Comparison of ENCODE assay signal across 25 mouse cellular contexts in genomic region chr17:23645894-23646293, GRCm38 (mm10). TPM values are rescaled to one million over a fixed set of nuclear protein-coding genes. Genes with fewer than 3 reads are reported as not detected.
A peak's percentile ranks its signal among the peaks of the same experiment; 100 is the strongest.
DNase-seq lines count a peak whose midpoint lies in the region; ATAC-seq lines count a peak whose summit lies in the region.
"Had no signal": no experiment of that assay in that cellular context is flagged by ENCODE, and none has a peak within 500 bp of the region (broad histone marks: within the 10 kb centered on the region; RNA-seq: fewer than 3 reads in every experiment).

No protein-coding gene starts in this region.

- ATAC-seq in embryonic facial prominence, embryonic 14.5 days (ENCODE audit: low read depth) = no peak
- no peak for ATAC-seq in hindbrain, embryonic 11.5 days (ENCODE audit: low FRiP score)
- ATAC-seq in hindbrain, embryonic 13.5 days (ENCODE audit: low FRiP score) = no peak
- no peak for ATAC-seq in midbrain, embryonic 11.5 days (ENCODE audit: low FRiP score)
- no peak for ATAC-seq in midbrain, embryonic 14.5 days (ENCODE audit: low FRiP score, low TSS enrichment)
- ATAC-seq: CD4-positive, CD25-positive, alpha-beta regulatory T cell, adult 4 months; forebrain, embryonic 14.5 days; forebrain, embryonic 16.5 days; Patski had no signal

- H3K4me2 ChIP-seq in embryonic facial prominence, embryonic 14.5 days (ENCODE audit: low read depth, low read length) = no peak overlapping the region
- H3K4me2 ChIP-seq in hindbrain, embryonic 11.5 days (replicated peaks; ENCODE audit: low read depth, low read length) = no peak overlapping the region
- no peak overlapping the region for H3K4me2 ChIP-seq in hindbrain, embryonic 13.5 days
- no peak overlapping the region for H3K4me2 ChIP-seq in midbrain, embryonic 11.5 days
- no peak overlapping the region for H3K4me2 ChIP-seq in midbrain, embryonic 14.5 days (ENCODE audit: low read length)

- 0 out of 2 replicates have a peak, but pooled peaks cover 5% of the 10 kb centered on the region for H3K9me3 ChIP-seq in embryonic facial prominence, embryonic 14.5 days (ENCODE audit: control insufficient read depth, low read length)
- no peaks in the 10 kb centered on the region for H3K9me3 ChIP-seq in embryonic facial prominence, embryonic 10.5 days
- H3K9me3 ChIP-seq in hindbrain, embryonic 11.5 days (ENCODE audit: control insufficient read depth, low read length) = no peaks in the 10 kb centered on the region
- H3K9me3 ChIP-seq in hindbrain, embryonic 13.5 days = no peaks in the 10 kb centered on the region
- no peaks in the 10 kb centered on the region for H3K9me3 ChIP-seq in midbrain, embryonic 11.5 days (ENCODE audit: control insufficient read depth, low read length)
- no peaks in the 10 kb centered on the region for H3K9me3 ChIP-seq in midbrain, embryonic 14.5 days (ENCODE audit: control insufficient read depth, low read length)
- H3K9me3 ChIP-seq: forebrain, embryonic 12.5 days; G1E had no signal

- DNase-seq in embryonic facial prominence, embryonic 14.5 days (ENCODE audit: low spot score) = peak; percentile 4
- DNase-seq in embryonic facial prominence, embryonic 10.5 days (ENCODE audit: low spot score) = no peak
- DNase-seq in hindbrain, embryonic 11.5 days (ENCODE audit: low spot score) = peak; percentile 17
- DNase-seq in midbrain, embryonic 11.5 days (ENCODE audit: low spot score, missing footprints) = peak; percentile 90
- DNase-seq in midbrain, embryonic 14.5 days = no peak
- DNase-seq: adrenal gland, adult 2 months; adrenal gland, postnatal 10 days; B cell, adult 2 months; cerebellum, adult 11 months; cerebellum, adult 18-20 months; cerebellum, adult 8-10 months; cerebellum, adult 9-11 months; cerebellum, postnatal 14 days; cerebellum, postnatal 36 days had no signal

- peaks cover 33% of the 10 kb centered on the region for H3K27me3 ChIP-seq in embryonic facial prominence, embryonic 14.5 days (replicated peaks; ENCODE audit: control insufficient read depth, insufficient read depth, low read length)
- peaks cover 43% of the 10 kb centered on the region for H3K27me3 ChIP-seq in embryonic facial prominence, embryonic 10.5 days (replicated peaks; ENCODE audit: low read depth, poor library complexity, severe bottlenecking)
- H3K27me3 ChIP-seq in hindbrain, embryonic 11.5 days (ENCODE audit: control insufficient read depth, insufficient read depth, low read length) = peaks cover 15% of the 10 kb centered on the region
- H3K27me3 ChIP-seq in hindbrain, embryonic 13.5 days = peaks cover 56% of the 10 kb centered on the region
- peaks cover 11% of the 10 kb centered on the region for H3K27me3 ChIP-seq in midbrain, embryonic 11.5 days (ENCODE audit: control insufficient read depth, insufficient read depth, low read length)
- H3K27me3 ChIP-seq in midbrain, embryonic 14.5 days (ENCODE audit: control insufficient read depth, insufficient read depth, low read length) = peaks cover 13% of the 10 kb centered on the region
- H3K27me3 ChIP-seq: Patski had no signal

- H3K9ac ChIP-seq in embryonic facial prominence, embryonic 14.5 days (ENCODE audit: low read depth, low read length) = no peak overlapping the region
- no peak overlapping the region for H3K9ac ChIP-seq in hindbrain, embryonic 11.5 days (ENCODE audit: low read depth, low read length)
- no peak overlapping the region for H3K9ac ChIP-seq in hindbrain, embryonic 13.5 days
- H3K9ac ChIP-seq in midbrain, embryonic 11.5 days (ENCODE audit: low read length) = no peak overlapping the region
- H3K9ac ChIP-seq in midbrain, embryonic 14.5 days (replicated peaks; ENCODE audit: low read length) = no peak overlapping the region
- H3K9ac ChIP-seq: embryonic facial prominence, embryonic 15.5 days had no signal

- 0 out of 2 replicates have a peak, but pooled peaks cover 3% of the 10 kb centered on the region for H3K4me1 ChIP-seq in embryonic facial prominence, embryonic 14.5 days (ENCODE audit: control insufficient read depth, insufficient read depth, low read length)
- peaks cover 11% of the 10 kb centered on the region for H3K4me1 ChIP-seq in embryonic facial prominence, embryonic 10.5 days
- peaks cover 5% of the 10 kb centered on the region for H3K4me1 ChIP-seq in hindbrain, embryonic 11.5 days (replicated peaks; ENCODE audit: control insufficient read depth, insufficient read depth, low read length)
- peaks cover 11% of the 10 kb centered on the region for H3K4me1 ChIP-seq in hindbrain, embryonic 13.5 days (replicated peaks)
- peaks cover 3% of the 10 kb centered on the region for H3K4me1 ChIP-seq in midbrain, embryonic 11.5 days (ENCODE audit: control insufficient read depth, insufficient read depth, low read length)
- H3K4me1 ChIP-seq in midbrain, embryonic 14.5 days (ENCODE audit: control insufficient read depth, insufficient read depth, low read length) = 0 out of 2 replicates have a peak, but pooled peaks cover 6% of the 10 kb centered on the region

- no peak overlapping the region for H3K27ac ChIP-seq in embryonic facial prominence, embryonic 14.5 days (replicated peaks; ENCODE audit: low read depth, low read length)
- H3K27ac ChIP-seq in embryonic facial prominence, embryonic 10.5 days (replicated peaks) = no peak overlapping the region
- no peak overlapping the region for H3K27ac ChIP-seq in hindbrain, embryonic 11.5 days (ENCODE audit: low read depth, low read length)
- H3K27ac ChIP-seq in hindbrain, embryonic 13.5 days = no peak overlapping the region
- H3K27ac ChIP-seq in midbrain, embryonic 11.5 days (ENCODE audit: low read depth, low read length) = no peak overlapping the region
- H3K27ac ChIP-seq in midbrain, embryonic 14.5 days (replicated peaks; ENCODE audit: low read depth, low read length) = no peak overlapping the region
- H3K27ac ChIP-seq: embryonic facial prominence, embryonic 12.5 days; embryonic facial prominence, embryonic 15.5 days; forebrain, embryonic 12.5 days had no signal

- WGBS in embryonic facial prominence, embryonic 14.5 days = 23% methylated on average over 10 of the region's 10 CpGs
- 28% methylated on average over 10 of the region's 10 CpGs for WGBS in embryonic facial prominence, embryonic 10.5 days
- WGBS in hindbrain, embryonic 11.5 days = 30% methylated on average over 10 of the region's 10 CpGs
- 31% methylated on average over 10 of the region's 10 CpGs for WGBS in hindbrain, embryonic 13.5 days
- 30% methylated on average over 10 of the region's 10 CpGs for WGBS in midbrain, embryonic 11.5 days
- WGBS in midbrain, embryonic 14.5 days = 32% methylated on average over 10 of the region's 10 CpGs

- H3K36me3 ChIP-seq in embryonic facial prominence, embryonic 14.5 days (ENCODE audit: control insufficient read depth, insufficient read depth, low read length) = no peaks in the 10 kb centered on the region
- H3K36me3 ChIP-seq in embryonic facial prominence, embryonic 10.5 days (replicated peaks) = no peaks in the 10 kb centered on the region
- H3K36me3 ChIP-seq in hindbrain, embryonic 11.5 days (ENCODE audit: control insufficient read depth, insufficient read depth, low read length) = no peaks in the 10 kb centered on the region
- H3K36me3 ChIP-seq in hindbrain, embryonic 13.5 days = no peaks in the 10 kb centered on the region
- H3K36me3 ChIP-seq in midbrain, embryonic 11.5 days (ENCODE audit: control insufficient read depth, insufficient read depth, low read length) = no peaks in the 10 kb centered on the region
- no peaks in the 10 kb centered on the region for H3K36me3 ChIP-seq in midbrain, embryonic 14.5 days (ENCODE audit: control insufficient read depth, insufficient read depth, low read length)
- H3K36me3 ChIP-seq: embryonic facial prominence, embryonic 12.5 days; embryonic facial prominence, embryonic 15.5 days; forebrain, embryonic 10.5 days; forebrain, embryonic 12.5 days; G1E had no signal

- H3K4me3 ChIP-seq in embryonic facial prominence, embryonic 14.5 days (ENCODE audit: low read depth, low read length) = no peak overlapping the region
- no peak overlapping the region for H3K4me3 ChIP-seq in embryonic facial prominence, embryonic 10.5 days
- H3K4me3 ChIP-seq in hindbrain, embryonic 11.5 days (ENCODE audit: low read depth, low read length) = no peak overlapping the region
- H3K4me3 ChIP-seq in hindbrain, embryonic 13.5 days = no peak overlapping the region
- H3K4me3 ChIP-seq in midbrain, embryonic 11.5 days (ENCODE audit: low read depth, low read length) = no peak overlapping the region
- no peak overlapping the region for H3K4me3 ChIP-seq in midbrain, embryonic 14.5 days (replicated peaks; ENCODE audit: low read depth, low read length)
- H3K4me3 ChIP-seq: erythroblast, embryonic 14.5 days had no signal

RNA-seq across cellular contexts. Expression of gene Mmp25, which starts 0.8 kb away (rescaled TPM):
- 0.90 and 1.4 TPM in 2 replicates for polyA plus RNA-seq in embryonic facial prominence, embryonic 14.5 days (2014; fragmentation: Nextera tagmentation; extraction: Ambion mirVana)
- polyA plus RNA-seq in embryonic facial prominence, embryonic 10.5 days (2016; fragmentation: Nextera tagmentation; extraction: Ambion mirVana) = 0.68 and 0.69 TPM in 2 replicates
- 0.82 and 0.99 TPM in 2 replicates for polyA plus RNA-seq in hindbrain, embryonic 11.5 days (2014; fragmentation: Nextera tagmentation; extraction: Ambion mirVana)
- polyA plus RNA-seq in hindbrain, embryonic 13.5 days (2015; fragmentation: Nextera tagmentation; extraction: Ambion mirVana) = 1.2 and 1.7 TPM in 2 replicates
- polyA plus RNA-seq in midbrain, embryonic 11.5 days (2014; fragmentation: Nextera tagmentation; extraction: Ambion mirVana) = 0.43 and 0.61 TPM in 2 replicates
- 0.38 and 1.1 TPM in 2 replicates for polyA plus RNA-seq in midbrain, embryonic 14.5 days (2014; fragmentation: Nextera tagmentation; extraction: Ambion mirVana)
- polyA plus RNA-seq: erythroblast, embryonic 14.5 days; G1E; Patski had no signal

RNA-seq across cellular contexts. Expression of gene Bicdl2, which starts 14.4 kb away (rescaled TPM):
- 3.1 and 3.9 TPM in 2 replicates for polyA plus RNA-seq in embryonic facial prominence, embryonic 14.5 days (2014; fragmentation: Nextera tagmentation; extraction: Ambion mirVana)
- polyA plus RNA-seq in embryonic facial prominence, embryonic 10.5 days (2016; fragmentation: Nextera tagmentation; extraction: Ambion mirVana) = 0.85 and 1.2 TPM in 2 replicates
- 0.15 and 0.79 TPM in 2 replicates for polyA plus RNA-seq in hindbrain, embryonic 11.5 days (2014; fragmentation: Nextera tagmentation; extraction: Ambion mirVana)
- 0.10 TPM in 1 of 2 replicates, not detected in the other for polyA plus RNA-seq in hindbrain, embryonic 13.5 days (2015; fragmentation: Nextera tagmentation; extraction: Ambion mirVana)
- 0.14 and 0.19 TPM in 2 replicates for polyA plus RNA-seq in midbrain, embryonic 11.5 days (2014; fragmentation: Nextera tagmentation; extraction: Ambion mirVana)
- 0.26 TPM in 1 of 2 replicates, not detected in the other for polyA plus RNA-seq in midbrain, embryonic 14.5 days (2014; fragmentation: Nextera tagmentation; extraction: Ambion mirVana)
- polyA plus RNA-seq: adrenal gland, adult 2 months; erythroblast, embryonic 14.5 days; forebrain, embryonic 14.5 days; G1E had no signal

RNA-seq across cellular contexts. Expression of gene Hcfc1r1, which starts 27.5 kb away (rescaled TPM):
- 94.8 and 107 TPM in 2 replicates for polyA plus RNA-seq in embryonic facial prominence, embryonic 14.5 days (2014; fragmentation: Nextera tagmentation; extraction: Ambion mirVana)
- polyA plus RNA-seq in embryonic facial prominence, embryonic 10.5 days (2016; fragmentation: Nextera tagmentation; extraction: Ambion mirVana) = 30.4 and 39.7 TPM in 2 replicates
- 49.7 and 52.5 TPM in 2 replicates for polyA plus RNA-seq in hindbrain, embryonic 11.5 days (2014; fragmentation: Nextera tagmentation; extraction: Ambion mirVana)
- polyA plus RNA-seq in hindbrain, embryonic 13.5 days (2015; fragmentation: Nextera tagmentation; extraction: Ambion mirVana) = 108 and 109 TPM in 2 replicates
- 37.4 and 40.6 TPM in 2 replicates for polyA plus RNA-seq in midbrain, embryonic 11.5 days (2014; fragmentation: Nextera tagmentation; extraction: Ambion mirVana)
- 110 and 150 TPM in 2 replicates for polyA plus RNA-seq in midbrain, embryonic 14.5 days (2014; fragmentation: Nextera tagmentation; extraction: Ambion mirVana)

RNA-seq across cellular contexts. Expression of gene Thoc6, which starts 27.8 kb away (rescaled TPM):
- polyA plus RNA-seq in embryonic facial prominence, embryonic 14.5 days (2014; fragmentation: Nextera tagmentation; extraction: Ambion mirVana) = 35.1 and 38.1 TPM in 2 replicates
- polyA plus RNA-seq in embryonic facial prominence, embryonic 10.5 days (2016; fragmentation: Nextera tagmentation; extraction: Ambion mirVana) = 70.9 and 72.2 TPM in 2 replicates
- polyA plus RNA-seq in hindbrain, embryonic 11.5 days (2014; fragmentation: Nextera tagmentation; extraction: Ambion mirVana) = 56.6 and 56.8 TPM in 2 replicates
- polyA plus RNA-seq in hindbrain, embryonic 13.5 days (2015; fragmentation: Nextera tagmentation; extraction: Ambion mirVana) = 47.2 and 50.2 TPM in 2 replicates
- 55.1 and 57.0 TPM in 2 replicates for polyA plus RNA-seq in midbrain, embryonic 11.5 days (2014; fragmentation: Nextera tagmentation; extraction: Ambion mirVana)
- 43.9 and 44.9 TPM in 2 replicates for polyA plus RNA-seq in midbrain, embryonic 14.5 days (2014; fragmentation: Nextera tagmentation; extraction: Ambion mirVana)

RNA-seq across cellular contexts. Expression of gene Tnfrsf12a, which starts 31.4 kb away (rescaled TPM):
- polyA plus RNA-seq in embryonic facial prominence, embryonic 14.5 days (2014; fragmentation: Nextera tagmentation; extraction: Ambion mirVana) = 23.3 and 30.7 TPM in 2 replicates
- 4.6 and 6.4 TPM in 2 replicates for polyA plus RNA-seq in embryonic facial prominence, embryonic 10.5 days (2016; fragmentation: Nextera tagmentation; extraction: Ambion mirVana)
- polyA plus RNA-seq in hindbrain, embryonic 11.5 days (2014; fragmentation: Nextera tagmentation; extraction: Ambion mirVana) = 1.2 and 3.3 TPM in 2 replicates
- polyA plus RNA-seq in hindbrain, embryonic 13.5 days (2015; fragmentation: Nextera tagmentation; extraction: Ambion mirVana) = 2.7 and 3.4 TPM in 2 replicates
- 2.0 and 2.2 TPM in 2 replicates for polyA plus RNA-seq in midbrain, embryonic 11.5 days (2014; fragmentation: Nextera tagmentation; extraction: Ambion mirVana)
- 1.2 and 1.9 TPM in 2 replicates for polyA plus RNA-seq in midbrain, embryonic 14.5 days (2014; fragmentation: Nextera tagmentation; extraction: Ambion mirVana)

Comparison
In these comparisons a context has a peak if more than half of its experiments do, and no peak if none do; other contexts are left out.
1. DNase-seq: peak in embryonic facial prominence, embryonic 14.5 days (single experiment), hindbrain, embryonic 11.5 days (single experiment) and midbrain, embryonic 11.5 days (single experiment); none in embryonic facial prominence, embryonic 10.5 days (single experiment) and midbrain, embryonic 14.5 days (single experiment).